Mouse (Mus musculus): ENCODE data around the gene Csnka2ip. TPM values are rescaled to one million over a fixed set of nuclear protein-coding genes. Genes with fewer than 3 reads are reported as not detected.

The Csnka2ip gene
- not detected in 4 replicates for total RNA-seq (2023; ENCODE audit: inconsistent age)

GRCm38 (mm10) chr16:64602308-64602707 lies at the start of gene Csnka2ip:
Gene Csnka2ip (minus strand): TSS chr16:64602408.

Other genes with a start within 250 kb of the Csnka2ip start
- gene 4930453N24Rik, start 168.8 kb upstream of the Csnka2ip start, total RNA-seq (2023; ENCODE audit: inconsistent age): 29.9 to 33.0 TPM (median 31.1 TPM) in 4 replicates
- gene Zfp654, start 249.2 kb upstream of the Csnka2ip start, total RNA-seq (2023; ENCODE audit: inconsistent age): 15.4 to 18.4 TPM (median 17.5 TPM) in 4 replicates
- gene Cggbp1, start 249.6 kb upstream of the Csnka2ip start, total RNA-seq (2023; ENCODE audit: inconsistent age): 110 to 118 TPM (median 116 TPM) in 4 replicates

Measured in B cell, adult (primary cell).